Mouse (Mus musculus): ENCODE results near the gene Cnrip1.

DNA sequence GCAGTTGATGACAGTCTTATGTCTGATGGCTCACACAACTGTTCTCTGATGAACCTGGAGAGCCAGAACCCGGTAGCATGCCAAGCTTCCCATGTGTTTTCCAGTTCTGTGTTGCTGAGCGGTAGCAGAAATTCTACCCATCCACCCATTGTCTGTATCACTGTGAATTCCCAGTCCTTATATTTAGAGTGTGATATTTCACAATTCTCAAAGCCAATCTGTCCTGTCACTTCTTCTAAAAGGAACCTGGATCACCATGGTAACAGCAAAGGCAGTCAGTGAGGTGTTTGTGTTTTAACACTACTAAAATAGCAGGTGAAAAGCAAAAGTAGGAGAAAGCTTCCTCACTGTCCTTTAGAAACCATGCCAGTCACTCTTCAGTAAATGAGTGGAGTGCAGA lies 5.6 kb upstream of the Cnrip1 start:
- no peak for TF ChIP-seq CTCF (IDR thresholded peaks at IDR 0.05; ENCODE audit: insufficient read depth, low read length)
- no peak for TF ChIP-seq POLR2A (IDR thresholded peaks at IDR 0.05; ENCODE audit: borderline replicate concordance, extremely low read depth, low read depth, low read length)

All from lung, adult 2 months (tissue).